Mouse (Mus musculus) stomach, postnatal 0 days (tissue): ENCODE measurements around the gene Frzb.

Source experiments
- CTCF ChIP-seq: IDR thresholded peaks from 2 replicates; pipeline ENCODE4 v1.5.1; 2016; ENCODE audit warnings: antibody characterized with exemption, low read depth, mild to moderate bottlenecking, moderate library complexity
- EP300 ChIP-seq: optimal IDR thresholded peaks from 2 replicates; pipeline ENCODE3; 2016; ENCODE audit warnings: antibody characterized with exemption

- no peak for TF ChIP-seq CTCF
- no peak for TF ChIP-seq EP300
These were observed 61.2 kb downstream of the Frzb start for GRCm38 (mm10) chr2:80386255-80386654.
